Mouse (Mus musculus) myocyte (in vitro differentiated cells): ENCODE results near the gene Rorc.

ENCODE experiments used
- CEBPB ChIP-seq: IDR thresholded peaks from 2 replicates; pipeline ENCODE4 v1.6.1; 2011; ENCODE audit warnings: mild to moderate bottlenecking, moderate library complexity; ENCODE audit not compliant: poor library complexity, insufficient read depth, severe bottlenecking
- MAX ChIP-seq: IDR thresholded peaks from one replicate; pipeline ENCODE4 v1.6.1; 2011; ENCODE audit warnings: low read depth, mild to moderate bottlenecking, control low read depth
- MYOG ChIP-seq, 3 experiments: IDR thresholded peaks; one replicate each; pipeline ENCODE4 v1.6.1; 2011; ENCODE audit warnings: control low read depth in 2 of 3, low read depth in 2 of 3, mild to moderate bottlenecking in 2 of 3; ENCODE audit not compliant: insufficient read length in 2 of 3, control insufficient read depth in 1 of 3, insufficient read depth in 1 of 3
- POLR2A ChIP-seq: IDR thresholded peaks from one replicate; pipeline ENCODE4 v1.6.1; 2011; ENCODE audit warnings: low read depth, mild to moderate bottlenecking, control low read depth, moderate library complexity; ENCODE audit not compliant: insufficient read length
- POLR2AphosphoS2 ChIP-seq: IDR thresholded peaks from one replicate; pipeline ENCODE4 v1.6.1; 2011; ENCODE audit warnings: low read depth, control low read depth; ENCODE audit not compliant: insufficient read length
- USF1 ChIP-seq: IDR thresholded peaks from one replicate; pipeline ENCODE4 v1.6.1; 2011; ENCODE audit warnings: low read depth, mild to moderate bottlenecking, control low read depth, moderate library complexity

DNA sequence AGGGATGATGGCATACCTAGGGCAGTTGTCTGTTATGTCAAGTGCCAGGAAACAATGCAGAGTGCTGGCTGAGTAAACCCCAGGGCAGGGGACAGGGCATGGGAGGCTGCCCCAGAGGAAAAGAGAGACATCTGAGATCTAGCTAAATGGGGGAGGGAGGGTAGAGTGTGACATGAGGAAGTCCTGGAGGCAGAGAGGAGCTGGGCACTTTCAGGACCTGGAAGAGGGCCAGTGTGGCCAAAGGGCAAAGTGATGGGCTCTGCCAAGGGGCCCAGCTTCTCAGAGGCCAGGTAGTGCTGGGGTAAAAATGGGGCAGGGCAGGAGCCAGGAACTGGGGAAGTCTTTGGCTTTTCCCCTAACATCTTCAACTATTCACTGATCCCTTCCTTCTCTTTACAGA is 2.0 kb downstream of the Rorc start:
- TF ChIP-seq MYOG (IDR thresholded peaks at IDR 0.05; ENCODE audit: control insufficient read depth in 1 of 3, insufficient read depth in 1 of 3, insufficient read length in 2 of 3, low read depth in 2 of 3) (no peak), POLR2A (no peak), MAX (no peak), CEBPB (no peak), USF1 (no peak), POLR2AphosphoS2 (no peak)
